Mouse (Mus musculus) ES-E14 (cell line): Measurements from ENCODE around the gene Erc2. TPM values are rescaled to one million over a fixed set of nuclear protein-coding genes. Genes with fewer than 3 reads are reported as not detected.

Experiments
- DNase-seq: peaks from one replicate; pipeline ENCODE4 v3.0.0-alpha.2; 2013; ENCODE audit warnings: low read depth, low spot score
- H3K27ac ChIP-seq: 2 replicates; pipeline ENCODE4 v1.5.1; 2012; ENCODE audit warnings: low read depth, mild to moderate bottlenecking, low read length, moderate library complexity, mixed read lengths; ENCODE audit not compliant: poor library complexity, insufficient read depth, severe bottlenecking
- H3K36me3 ChIP-seq: 2 replicates; pipeline ENCODE4 v1.6.1; 2012; ENCODE audit warnings: mild to moderate bottlenecking, low read length, moderate library complexity, mixed read lengths; ENCODE audit not compliant: control insufficient read depth, poor library complexity, insufficient read depth, severe bottlenecking
- H3K4me1 ChIP-seq, 2 experiments: fragments of 150-350 bp in 1 of 2; sonication (generic) in 1 of 2; 2 replicates each; pipeline ENCODE4 v1.6.1; 2012; ENCODE audit warnings: low read length in 2 of 2, mild to moderate bottlenecking in 1 of 2, mixed read lengths in 1 of 2; ENCODE audit not compliant: control insufficient read depth in 2 of 2, insufficient read depth in 2 of 2, poor library complexity in 1 of 2
- H3K4me3 ChIP-seq, 2 experiments: fragments of 150-350 bp in 1 of 2; sonication (generic) in 1 of 2; 2 replicates each; pipeline ENCODE4 v1.5.1; 2012; ENCODE audit warnings: low read length in 2 of 2, low read depth in 1 of 2, mild to moderate bottlenecking in 1 of 2, mixed read lengths in 1 of 2; ENCODE audit not compliant: insufficient read depth in 1 of 2, poor library complexity in 1 of 2, severe bottlenecking in 1 of 2
- H3K9ac ChIP-seq: 2 replicates; pipeline ENCODE4 v1.6.1; 2012; ENCODE audit warnings: low read depth, mild to moderate bottlenecking, low read length, mixed read lengths; ENCODE audit not compliant: poor library complexity, insufficient read depth, severe bottlenecking
- H3K9me3 ChIP-seq: fragments of 150-350 bp; sonication (generic); 2 replicates; pipeline ENCODE4 v1.6.1; 2012; ENCODE audit warnings: low read depth, mild to moderate bottlenecking, low read length; ENCODE audit not compliant: control insufficient read depth, insufficient read depth
- CHD2 ChIP-seq: IDR thresholded peaks from 2 replicates; pipeline ENCODE4 v1.6.1; 2014; ENCODE audit warnings: mild to moderate bottlenecking, low read depth, low read length, inconsistent platforms
- HCFC1 ChIP-seq: IDR thresholded peaks from 2 replicates; pipeline ENCODE4 v1.6.1; 2012; ENCODE audit warnings: low read length, inconsistent platforms, borderline replicate concordance; ENCODE audit not compliant: insufficient read depth
- MAFK ChIP-seq: IDR thresholded peaks from 2 replicates; pipeline ENCODE4 v1.6.1; 2014; ENCODE audit warnings: mild to moderate bottlenecking, low read depth, low read length, inconsistent platforms; ENCODE audit not compliant: insufficient read depth
- ZC3H11A ChIP-seq: IDR thresholded peaks from 2 replicates; pipeline ENCODE4 v1.6.1; 2012; ENCODE audit warnings: low read depth, mild to moderate bottlenecking, inconsistent platforms, low read length, borderline replicate concordance
- ZNF384 ChIP-seq: IDR thresholded peaks from 2 replicates; pipeline ENCODE4 v1.6.1; 2012; ENCODE audit warnings: low read depth, low read length, inconsistent platforms
- in situ Hi-C, 2 experiments: fragments of 600-800 bp; cut with MboI; formaldehyde crosslinking; loops; one replicate each; pipeline ENCODE4 v1.15.1; 2025; ENCODE audit warnings: low sequenced_read_pairs in 2 of 2, inconsistent platforms in 1 of 2; ENCODE audit not compliant: unreplicated experiment in 2 of 2
- total RNA-seq: library from RNA; depleted of rRNA; stranded (reverse); fragments of 300-350 nt; gene quantifications from 2 replicates; pipeline ENCODE4 v1.2.3, GENCODE M21; 2012

Gene Erc2
- total RNA-seq, 1 experiment, result 9.1 TPM

GRCm38 (mm10) chr14:28060891-28061290 is 438.7 kb downstream of the Erc2 start:
- no peak overlapping the region for H3K9ac ChIP-seq
- in situ Hi-C loops, result no loop called here
- TF ChIP-seq ZC3H11A (no peak), MAFK (no peak), CHD2 (no peak), HCFC1 (no peak), ZNF384 (no peak)

GRCm38 (mm10) chr14:28061649-28062375 is 439.6 kb downstream of the Erc2 start:
- no peak for TF ChIP-seq ZNF384
- no peak for TF ChIP-seq MAFK
- TF ChIP-seq ZC3H11A, result no peak
- no peak for TF ChIP-seq HCFC1
- TF ChIP-seq CHD2, result no peak
- H3K9ac ChIP-seq, result no peak overlapping the region
- H3K4me3 ChIP-seq, result no peak overlapping the region
- no peaks in the 10 kb centered on the region for H3K36me3 ChIP-seq
- in situ Hi-C loops, result no loop called here
- no peak overlapping the region for H3K27ac ChIP-seq
- peaks cover 0 to 2% of the 10 kb centered on the region in 2 experiments; a peak in 1 of 4 replicates for H3K4me1 ChIP-seq
- no peak for DNase-seq
- no peaks in the 10 kb centered on the region for H3K9me3 ChIP-seq

More at GRCm38 (mm10) chr14:28060891-28061290, 438.7 kb downstream of the Erc2 start:
- Histone ChIP-seq H3K4me3 (no peak overlapping the region), H3K36me3 (no peaks in the 10 kb centered on the region), H3K27ac (no peak overlapping the region), H3K4me1 (peaks cover 0 to 2% of the 10 kb centered on the region in 2 experiments; a peak in 1 of 4 replicates), H3K9me3 (no peaks in the 10 kb centered on the region)
- no peak for DNase-seq

DNA sequence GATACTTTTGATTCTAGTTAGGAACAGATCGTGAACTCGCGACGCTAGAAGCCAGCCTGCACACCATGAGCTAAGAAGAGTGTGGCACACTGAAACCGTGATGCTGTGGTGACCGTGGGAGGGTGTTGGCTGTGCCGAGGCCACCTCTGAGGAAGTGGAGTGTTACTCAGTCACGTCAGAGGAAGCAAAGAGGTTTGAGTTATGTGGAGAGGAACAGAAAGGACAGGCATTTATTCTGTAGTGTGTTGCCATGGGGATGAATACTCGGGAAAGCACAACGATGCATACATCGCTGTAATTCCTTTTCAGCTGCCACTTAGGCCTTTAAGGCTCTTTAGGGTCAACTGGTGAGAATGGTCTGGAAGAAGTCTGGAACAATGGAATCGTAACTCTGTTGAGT is 445.8 kb downstream of the Erc2 start:
- Histone ChIP-seq H3K4me1 (no peaks in the 10 kb centered on the region), H3K36me3 (no peaks in the 10 kb centered on the region), H3K9ac (no peak overlapping the region), H3K27ac (no peak overlapping the region), H3K9me3 (no peaks in the 10 kb centered on the region), H3K4me3 (no peak overlapping the region)
- in situ Hi-C loops, result no loop called here
- TF ChIP-seq ZNF384 (no peak), HCFC1 (no peak), ZC3H11A (no peak), MAFK (no peak), CHD2 (no peak)
- DNase-seq, result no peak

- no peak overlapping the region for H3K9ac ChIP-seq
- TF ChIP-seq MAFK (no peak), CHD2 (no peak), ZC3H11A (no peak), HCFC1 (no peak), ZNF384 (no peak)
These were observed 447.6 kb downstream of the Erc2 start for GRCm38 (mm10) chr14:28069826-28070225.

More at GRCm38 (mm10) chr14:28069826-28070225, 447.6 kb downstream of the Erc2 start:
- Histone ChIP-seq H3K27ac (no peak overlapping the region), H3K4me3 (no peak overlapping the region), H3K9me3 (no peaks in the 10 kb centered on the region), H3K4me1 (no peaks in the 10 kb centered on the region), H3K36me3 (no peaks in the 10 kb centered on the region)
- in situ Hi-C loops, result no loop called here
- no peak for DNase-seq
